Mouse (Mus musculus) fibroblast of lung, adult 2 months (primary cell): Measurements from ENCODE around the gene D17H6S53E.

Experiments used
- DNase-seq: peaks from one replicate; pipeline ENCODE4 v3.0.0-alpha.2; 2011; ENCODE audit warnings: low read depth

D17H6S53E gene

GRCm38 (mm10) chr17:35132174-35132560, 6.0 kb downstream of the D17H6S53E start:
- no peak for DNase-seq

DNA sequence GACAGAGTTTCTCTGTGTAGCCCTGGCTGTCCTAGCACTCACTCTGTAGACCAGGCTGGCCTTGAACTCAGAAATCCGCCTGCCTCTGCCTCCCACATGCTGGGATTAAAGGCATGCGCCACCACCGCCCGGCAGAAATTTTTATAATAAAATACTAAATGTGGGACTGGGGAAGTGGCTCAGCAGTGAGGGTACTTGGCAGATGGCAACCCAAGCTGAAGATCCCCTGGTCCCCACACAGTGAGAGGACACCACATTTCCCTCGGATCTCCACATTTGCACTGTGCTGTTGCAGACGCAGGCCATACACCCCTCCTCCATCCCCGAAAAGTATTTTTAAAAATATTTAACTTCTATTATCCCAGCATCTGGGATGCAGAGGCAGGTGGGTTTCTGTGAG, 7.3 kb downstream of the D17H6S53E start:
- DNase-seq: no peak

DNA sequence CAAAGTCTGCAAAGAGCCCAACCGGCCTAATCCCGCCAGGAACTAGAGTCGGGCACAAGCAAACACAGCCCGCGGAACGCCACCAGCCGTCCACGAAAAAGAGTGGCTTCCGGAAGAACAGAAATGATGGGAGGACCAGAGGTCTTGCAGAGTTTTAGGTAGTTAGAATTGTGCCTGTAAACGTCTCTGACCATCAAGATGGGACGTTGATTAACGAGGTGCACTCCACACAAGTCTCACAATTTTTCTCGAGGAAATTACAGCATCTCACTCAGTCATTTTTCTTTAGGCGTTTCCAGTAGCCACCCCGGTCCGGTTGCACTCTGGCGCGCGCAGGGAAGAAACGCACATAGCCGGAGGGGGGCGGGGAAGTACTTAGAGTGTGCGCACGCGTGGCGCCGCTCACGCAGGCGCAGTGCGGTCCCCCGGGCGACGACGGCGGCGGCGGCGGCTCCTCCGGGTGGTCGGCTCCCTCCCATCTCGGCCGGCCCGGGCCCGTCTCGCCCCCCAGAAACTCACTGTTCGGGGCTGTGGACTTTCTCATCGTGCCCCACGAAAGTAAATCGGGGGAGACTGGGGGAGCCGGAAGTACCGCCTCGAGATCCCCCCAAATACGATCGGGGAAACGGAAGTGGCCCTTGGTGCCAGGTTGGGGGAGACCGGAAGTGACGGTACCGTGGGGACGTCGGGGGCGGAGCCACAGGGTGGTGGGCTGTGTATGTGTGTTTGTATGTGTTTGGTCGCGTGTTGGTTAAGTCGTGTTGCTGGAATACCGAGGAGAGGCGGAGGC, 8.8 kb downstream of the D17H6S53E start, which contains the start of gene Bag6:
Gene Bag6 (plus strand): TSS at position 378 of the 790 bp plus-strand sequence.
- DNase-seq: peak; percentile 79

- DNase-seq: no peak
These were observed 9.6 kb downstream of the D17H6S53E start for GRCm38 (mm10) chr17:35135591-35136320.

- DNase-seq: no peak
These were observed 13.1 kb downstream of the D17H6S53E start for GRCm38 (mm10) chr17:35139269-35139668.

DNA sequence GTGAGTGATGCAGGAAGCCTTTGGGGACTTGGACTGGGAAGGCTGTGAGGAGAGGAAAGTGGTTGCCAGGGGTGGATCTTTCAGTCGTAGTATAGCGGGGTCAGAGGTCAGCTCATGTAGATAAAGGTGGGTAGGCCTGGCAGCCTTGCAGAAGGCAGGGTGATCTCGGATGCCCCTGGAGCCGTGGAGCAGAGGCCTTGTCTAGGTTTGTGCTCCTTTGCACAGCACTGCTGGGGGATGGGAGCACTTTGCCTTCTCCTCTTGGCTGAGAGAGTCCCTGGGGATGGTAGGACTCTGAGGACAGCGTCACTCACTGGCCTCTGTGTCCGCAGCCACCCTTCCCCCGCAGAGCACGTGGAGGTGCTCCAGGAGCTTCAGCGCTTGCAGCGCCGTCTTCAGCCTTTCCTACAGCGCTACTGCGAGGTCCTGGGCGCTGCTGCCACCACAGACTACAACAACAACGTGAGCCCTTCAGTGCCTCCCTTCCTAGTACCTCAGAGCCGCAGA, 14.4 kb downstream of the D17H6S53E start:
- DNase-seq: no peak

GRCm38 (mm10) chr17:35141971-35142370, 15.8 kb downstream of the D17H6S53E start:
- no peak for DNase-seq

DNA sequence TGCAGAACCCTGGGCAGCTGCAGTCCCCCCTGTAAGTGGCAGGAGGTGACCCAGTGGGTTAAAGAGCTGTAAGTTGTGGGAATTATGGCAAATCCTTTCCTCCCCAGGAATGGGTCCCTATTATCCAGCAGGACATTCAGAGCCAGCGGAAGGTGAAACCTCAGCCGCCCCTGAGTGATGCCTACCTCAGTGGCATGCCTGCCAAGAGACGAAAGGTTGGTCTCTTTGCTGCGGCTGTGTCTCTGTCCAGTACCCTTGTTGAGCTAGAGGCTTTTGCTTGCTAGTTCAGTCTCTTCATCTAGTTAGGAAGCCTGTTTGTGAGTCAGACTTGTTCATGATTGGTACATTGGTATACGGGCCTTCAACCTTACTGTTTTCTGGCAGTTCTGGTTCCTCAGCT, 20.0 kb downstream of the D17H6S53E start:
- no peak for DNase-seq

DNA sequence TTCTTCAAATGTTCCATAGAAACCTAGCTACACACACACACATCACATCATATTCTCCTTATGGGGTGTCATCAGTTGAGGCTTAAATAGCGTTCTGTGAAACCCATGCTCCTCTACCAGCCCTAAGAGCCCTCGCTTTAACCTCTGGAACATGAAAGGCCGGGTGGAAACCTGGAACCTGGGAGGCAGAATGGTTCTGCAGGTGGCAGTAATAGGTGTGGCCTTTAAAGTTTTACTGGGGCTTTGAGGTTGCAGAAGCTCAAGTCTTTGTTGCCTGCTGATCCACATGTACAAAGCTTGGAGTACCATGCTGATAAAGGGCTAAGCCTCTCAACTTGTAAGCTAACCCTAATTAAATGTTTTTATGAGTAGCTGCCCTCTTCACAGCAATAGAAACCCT, 21.2 kb downstream of the D17H6S53E start:
- no peak for DNase-seq

DNA sequence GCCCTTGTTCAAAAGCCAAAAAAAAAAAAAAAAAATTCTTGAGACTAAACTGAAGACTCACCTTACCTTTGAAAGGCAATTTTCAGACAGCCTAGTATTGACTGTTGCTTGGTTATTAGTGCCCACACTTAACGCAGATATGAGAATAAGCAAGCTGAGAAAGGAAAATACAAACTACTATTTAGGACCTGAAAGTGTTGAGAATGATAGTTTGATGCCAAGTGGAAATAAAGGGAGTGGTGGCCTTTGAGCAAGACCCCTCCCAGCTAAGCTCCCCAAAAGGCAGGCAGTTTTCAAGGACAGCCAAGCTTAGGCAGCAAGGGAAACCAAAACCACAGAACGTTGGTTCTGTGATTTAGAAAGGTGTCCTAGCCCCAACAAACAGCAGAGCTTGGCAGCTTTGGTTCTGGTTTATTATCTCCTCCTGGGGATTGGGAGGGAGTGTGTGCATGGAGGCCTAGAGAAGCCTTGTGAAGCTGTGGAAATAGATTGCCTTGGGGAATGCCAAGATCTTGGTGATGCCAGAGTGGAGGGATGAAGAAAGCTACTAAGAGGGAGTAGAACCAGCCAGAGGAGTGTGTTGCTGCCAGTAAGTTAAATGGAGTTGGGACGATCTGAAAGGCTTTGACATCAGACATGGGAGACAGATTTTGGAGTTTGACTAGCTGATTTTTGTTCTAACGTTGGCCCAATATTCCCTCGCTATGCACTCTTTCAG, 21.9 kb downstream of the D17H6S53E start:
- no peak for DNase-seq

DNA sequence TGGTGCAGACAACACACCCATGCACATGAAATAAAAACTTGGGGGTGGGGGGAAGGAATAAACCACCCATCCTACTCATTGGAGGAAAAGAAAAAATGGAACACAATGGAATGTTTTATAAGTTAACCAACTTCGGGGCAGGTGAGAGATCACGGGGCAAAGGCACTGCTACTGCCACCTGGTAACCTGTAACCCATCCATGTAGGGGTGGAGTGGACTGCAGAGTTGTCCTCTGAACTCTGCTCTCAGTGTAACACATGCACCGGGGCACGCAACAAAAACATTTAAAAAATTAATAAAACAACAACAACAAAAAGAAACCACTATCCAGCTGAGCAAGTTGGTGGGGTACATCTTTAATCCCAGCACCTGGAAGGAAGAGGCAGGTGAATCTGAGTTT, 25.9 kb downstream of the D17H6S53E start:
- DNase-seq: no peak

- DNase-seq: no peak
These were observed 26.9 kb downstream of the D17H6S53E start for GRCm38 (mm10) chr17:35153077-35153476.

DNA sequence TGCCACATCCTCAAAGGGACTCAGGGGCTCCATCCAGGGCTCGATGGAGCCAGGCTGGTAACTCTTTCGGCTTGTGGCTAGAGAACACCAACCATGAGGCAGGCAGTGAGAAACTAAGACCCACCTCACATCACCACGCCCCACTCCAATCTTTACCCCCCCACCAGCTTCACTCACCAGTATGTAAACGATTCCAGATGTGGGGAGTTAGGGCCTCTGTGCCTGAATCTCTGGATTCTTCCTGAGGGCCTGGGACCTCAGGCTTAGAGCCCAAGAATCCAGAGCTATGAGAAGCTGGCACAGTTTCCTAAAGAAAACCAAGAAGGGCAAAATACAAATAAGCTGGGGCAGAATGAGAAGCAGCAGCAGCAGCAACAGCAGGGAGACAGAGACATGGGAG, 27.8 kb downstream of the D17H6S53E start:
- peak; percentile 50 for DNase-seq

GRCm38 (mm10) chr17:35154616-35155015, 28.4 kb downstream of the D17H6S53E start:
- DNase-seq: no peak

DNA sequence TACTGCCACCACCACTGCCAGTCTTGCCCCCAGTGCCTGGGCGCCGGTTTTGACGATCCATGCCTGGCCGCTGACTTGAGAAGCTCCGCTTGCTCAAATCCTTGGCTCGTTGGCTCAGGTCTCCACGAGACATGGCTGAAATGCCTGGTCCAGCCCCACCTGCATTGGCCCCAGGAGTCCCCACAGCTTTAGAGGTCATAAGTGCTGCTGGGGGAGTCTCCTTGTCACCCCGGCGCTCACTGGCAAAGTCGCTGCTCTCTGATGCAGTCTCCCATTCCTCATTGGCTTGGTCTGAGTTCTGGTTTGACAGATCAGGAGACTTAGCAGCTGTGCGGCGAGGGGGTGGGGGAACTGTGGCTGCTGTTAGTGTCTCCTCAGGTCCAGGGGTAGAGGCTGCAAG, 29.3 kb downstream of the D17H6S53E start:
- no peak for DNase-seq

DNA sequence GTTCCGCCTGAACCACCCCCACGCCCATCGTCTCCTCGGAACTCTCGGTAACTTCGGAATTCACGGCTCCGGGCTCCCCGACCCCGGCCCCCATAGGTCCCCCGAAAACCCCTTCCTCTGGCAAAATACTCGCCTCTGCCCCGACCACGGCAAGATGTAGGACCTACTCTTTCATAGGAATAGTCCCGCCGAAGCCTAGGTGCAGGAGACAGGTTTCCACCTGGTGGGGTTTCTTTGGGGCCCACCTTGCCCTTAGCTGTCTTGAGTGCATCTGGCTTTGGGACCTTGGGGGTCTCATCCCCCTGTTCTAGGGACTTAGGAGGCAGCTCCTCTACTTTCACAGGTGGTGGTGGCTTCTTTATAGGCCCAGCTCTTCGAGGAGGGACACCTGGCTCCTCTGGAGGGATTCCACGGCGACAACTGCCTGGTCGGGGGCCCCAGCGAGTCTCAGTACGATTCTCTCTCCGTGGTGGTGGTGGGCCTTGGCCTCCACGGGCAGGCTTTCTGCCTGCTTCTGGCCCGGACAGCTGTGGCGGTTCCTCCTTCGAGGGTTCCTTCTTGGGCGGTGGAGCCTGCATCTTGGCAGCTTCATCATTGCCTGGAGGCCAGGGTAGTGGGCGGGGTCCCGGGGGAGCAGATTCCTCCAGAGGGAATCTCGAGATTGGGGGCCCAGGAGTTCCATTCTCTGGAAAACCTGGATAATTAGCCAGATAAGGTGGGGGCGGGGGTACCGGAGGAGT, 30.5 kb downstream of the D17H6S53E start:
- DNase-seq: no peak

- no peak for DNase-seq
These were observed 31.1 kb downstream of the D17H6S53E start for GRCm38 (mm10) chr17:35157254-35157653.

DNA sequence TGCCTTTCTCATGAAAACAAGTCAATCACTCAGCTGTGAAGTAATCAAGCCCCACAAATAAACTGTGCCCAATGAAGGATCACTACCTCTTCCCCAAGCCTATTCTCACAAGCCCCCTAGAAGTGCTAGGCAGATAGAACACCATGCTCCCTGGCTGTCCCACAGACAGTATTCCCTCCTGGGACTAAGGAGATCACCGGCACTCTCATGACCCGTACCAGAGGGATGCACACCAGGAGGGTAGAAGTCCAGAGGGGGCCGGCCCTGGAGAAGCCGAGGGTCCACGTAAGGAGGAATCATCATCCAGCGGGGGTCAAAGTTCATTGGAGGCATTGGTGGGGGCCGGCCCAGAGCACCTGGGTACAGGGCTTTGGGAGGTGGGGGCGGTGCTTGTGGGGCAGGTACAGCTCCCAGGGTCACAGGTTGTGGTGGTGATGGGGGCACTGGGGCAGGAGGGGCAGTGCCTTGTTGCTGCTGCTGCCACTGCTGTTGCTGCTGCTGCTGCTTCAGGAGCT, 31.5 kb downstream of the D17H6S53E start:
- no peak for DNase-seq

DNA sequence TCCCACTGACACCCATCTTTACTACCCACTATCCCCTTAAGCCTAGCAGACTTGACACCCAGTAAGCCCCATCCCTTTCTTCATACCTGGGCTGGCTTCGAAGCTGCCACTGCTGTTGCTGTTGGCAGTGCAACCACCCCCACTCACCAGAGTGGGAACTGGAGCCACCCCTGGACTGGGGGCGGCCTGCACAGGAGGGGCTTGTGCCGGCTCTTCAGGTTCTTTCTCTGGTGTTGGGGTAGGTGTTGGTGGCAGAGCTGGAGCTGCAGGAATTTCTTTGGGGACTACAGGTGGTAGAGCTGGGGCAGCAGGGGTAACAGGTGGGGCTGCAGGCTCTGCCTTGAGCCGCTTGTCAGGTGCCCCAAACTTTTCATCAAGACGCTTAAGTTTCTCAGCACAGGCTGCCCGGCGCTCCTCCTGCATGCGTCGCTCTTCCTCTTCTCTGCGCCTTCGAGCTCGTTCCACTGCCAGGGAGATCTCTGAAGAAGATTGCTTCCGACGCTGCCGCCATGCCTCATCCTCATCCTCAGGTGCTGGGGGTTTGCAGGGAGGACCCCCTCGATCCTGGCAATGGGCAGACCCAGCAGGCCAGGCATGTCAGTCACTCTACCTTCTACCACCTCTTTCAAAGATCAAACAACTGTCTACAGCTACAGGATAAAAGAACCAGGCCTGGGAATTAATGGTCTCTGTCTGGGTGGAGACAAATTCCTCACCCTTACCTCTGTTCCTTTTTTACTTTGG, 32.8 kb downstream of the D17H6S53E start:
- no peak for DNase-seq

- no peak for DNase-seq
These were observed 33.5 kb downstream of the D17H6S53E start for GRCm38 (mm10) chr17:35159638-35160037.

- no peak for DNase-seq
These were observed 35.2 kb downstream of the D17H6S53E start for GRCm38 (mm10) chr17:35161421-35161820.
